Mouse (Mus musculus): Measurements from ENCODE around the gene Rnase12. TPM values are rescaled to one million over a fixed set of nuclear protein-coding genes. Genes with fewer than 3 reads are reported as not detected.
A peak's percentile ranks its signal among the peaks of the same experiment; 100 is the strongest.
"Not testable (repeated sequence)": the region's sequence is repeated elsewhere in the genome, so short reads cannot be mapped to it uniquely, and the experiment has no call there.

Gene Rnase12
- polyA plus RNA-seq (2016; fragmentation: Nextera tagmentation; extraction: Ambion mirVana), result not detected in 2 replicates

GRCm38 (mm10) chr14:51057401-51057831, at the start of gene Rnase12:
Gene Rnase12, minus strand, starts transcription at chr14:51057661.
- H3K27me3 ChIP-seq (ENCODE audit: insufficient read depth, poor library complexity, severe bottlenecking), result no peaks in the 10 kb centered on the region
- 81% methylated on average over 9 of the region's 9 CpGs for WGBS
- H3K27ac ChIP-seq, result no peak within 1 kb of the TSS
- H3K4me3 ChIP-seq, result no peak within 1 kb of the TSS
- no peak for DNase-seq (ENCODE audit: low spot score)
- H3K4me1 ChIP-seq (replicated peaks), result peaks cover 15% of the 10 kb centered on the region
- no peaks in the 10 kb centered on the region for H3K36me3 ChIP-seq
- H3K9me3 ChIP-seq, result no peaks in the 10 kb centered on the region

DNA sequence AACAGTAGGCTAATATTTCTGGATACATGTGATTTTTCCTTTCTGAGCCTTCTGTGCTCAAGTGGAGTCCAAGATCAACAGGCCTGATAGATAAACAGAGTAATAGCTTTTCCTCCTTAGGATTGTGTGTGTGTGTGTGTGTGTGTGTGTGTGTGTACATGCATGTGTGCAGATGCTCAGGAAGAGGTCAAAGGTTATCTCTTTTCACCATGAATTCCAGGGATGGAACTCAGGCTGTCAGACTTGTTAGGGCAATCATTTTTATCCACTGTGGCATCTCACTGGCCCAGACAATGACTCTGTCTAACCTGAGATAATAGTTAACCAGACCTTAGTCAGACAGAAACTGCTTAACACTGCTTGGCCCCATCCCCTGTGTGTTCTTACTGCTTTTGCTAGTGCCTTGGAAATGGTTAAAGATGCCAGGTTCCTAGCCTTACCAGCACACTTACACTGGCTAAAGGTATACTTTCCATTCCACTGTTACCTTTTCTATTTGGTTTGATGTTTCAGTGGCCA, 49.0 kb upstream of the Rnase12 start:
- no peaks in the 10 kb centered on the region for H3K27me3 ChIP-seq (ENCODE audit: insufficient read depth, poor library complexity, severe bottlenecking)
- no peak for DNase-seq (ENCODE audit: low spot score)
- H3K36me3 ChIP-seq, result no peaks in the 10 kb centered on the region
- no peaks in the 10 kb centered on the region for H3K4me1 ChIP-seq (replicated peaks)
- no peak overlapping the region for H3K27ac ChIP-seq
- no peak overlapping the region for H3K4me3 ChIP-seq
- 0 out of 2 replicates have a peak, but pooled peaks cover 5% of the 10 kb centered on the region for H3K9me3 ChIP-seq

- 86% methylated on average over 2 of the region's 2 CpGs for WGBS
- DNase-seq (ENCODE audit: low spot score), result no peak
- Histone ChIP-seq H3K4me3 (no peak overlapping the region), H3K9me3 (no peaks in the 10 kb centered on the region), H3K36me3 (no peaks in the 10 kb centered on the region), H3K27ac (no peak overlapping the region), H3K4me1 (replicated peaks) (no peaks in the 10 kb centered on the region), H3K27me3 (ENCODE audit: insufficient read depth, poor library complexity, severe bottlenecking) (no peaks in the 10 kb centered on the region)
These were observed 46.9 kb upstream of the Rnase12 start for GRCm38 (mm10) chr14:51104366-51104765.

DNA sequence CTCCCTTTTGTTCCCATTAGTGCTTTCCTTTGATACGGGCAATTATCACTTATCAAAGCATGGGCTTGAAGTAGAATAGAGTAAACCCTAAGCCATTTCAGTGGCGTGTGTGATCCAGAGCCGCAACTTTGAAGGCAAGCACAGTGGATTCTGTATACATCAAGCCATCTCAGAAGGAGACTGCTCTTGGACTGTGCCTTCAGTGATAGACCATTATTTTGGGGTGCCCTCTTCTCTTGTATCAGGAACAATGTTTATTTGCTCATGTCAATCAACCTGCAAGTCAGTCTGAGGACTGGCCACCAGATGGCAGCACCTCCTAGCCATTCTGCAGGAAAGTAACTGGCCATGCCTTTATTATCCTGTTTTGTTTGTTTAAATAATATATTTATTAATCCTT, 45.8 kb upstream of the Rnase12 start:
- Histone ChIP-seq H3K36me3 (no peaks in the 10 kb centered on the region), H3K4me1 (replicated peaks) (no peaks in the 10 kb centered on the region), H3K27me3 (ENCODE audit: insufficient read depth, poor library complexity, severe bottlenecking) (no peaks in the 10 kb centered on the region), H3K27ac (no peak overlapping the region), H3K9me3 (no peaks in the 10 kb centered on the region), H3K4me3 (no peak overlapping the region)
- 61% methylated on average over 3 of the region's 3 CpGs for WGBS
- DNase-seq (ENCODE audit: low spot score), result peak; percentile 63

DNA sequence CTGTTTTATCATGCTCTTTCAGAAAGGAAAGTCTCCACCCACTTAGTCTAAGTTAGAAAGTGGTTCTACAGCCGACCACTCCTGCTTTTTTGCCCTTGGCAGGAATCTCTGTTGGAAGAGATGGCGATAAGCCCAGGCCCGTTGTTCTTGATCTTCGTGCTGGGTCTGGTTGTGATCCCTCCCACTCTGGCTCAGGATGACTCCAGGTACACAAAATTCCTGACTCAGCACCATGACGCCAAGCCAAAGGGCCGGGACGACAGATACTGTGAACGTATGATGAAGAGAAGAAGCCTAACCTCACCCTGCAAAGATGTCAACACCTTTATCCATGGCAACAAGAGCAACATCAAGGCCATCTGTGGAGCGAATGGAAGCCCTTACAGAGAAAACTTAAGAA, 43.8 kb upstream of the Rnase12 start:
- WGBS, result 75% methylated on average over 9 of the region's 9 CpGs
- H3K9me3 ChIP-seq, result no peaks in the 10 kb centered on the region
- DNase-seq (ENCODE audit: low spot score), result no peak
- no peaks in the 10 kb centered on the region for H3K27me3 ChIP-seq (ENCODE audit: insufficient read depth, poor library complexity, severe bottlenecking)
- H3K4me1 ChIP-seq (replicated peaks), result no peaks in the 10 kb centered on the region
- H3K27ac ChIP-seq, result no peak overlapping the region
- no peak overlapping the region for H3K4me3 ChIP-seq
- H3K36me3 ChIP-seq, result no peaks in the 10 kb centered on the region

DNA sequence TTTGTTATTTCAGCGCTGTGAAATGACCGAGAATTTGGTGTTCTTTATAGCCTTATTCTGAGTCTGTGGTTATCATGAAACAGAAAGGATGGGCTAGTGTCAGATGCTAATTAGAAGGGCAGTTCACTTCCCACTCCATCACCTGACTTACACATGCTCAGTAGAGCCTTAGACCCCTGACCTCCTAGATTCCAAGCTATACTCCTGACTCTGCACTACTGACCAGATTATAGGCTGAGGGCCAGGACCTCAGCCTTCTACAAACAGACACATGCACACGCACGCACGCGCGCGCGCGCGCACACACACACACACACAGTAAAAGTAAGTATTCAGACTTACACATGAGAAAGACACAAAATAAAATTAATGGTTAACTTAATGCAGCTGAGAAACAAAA, 41.5 kb upstream of the Rnase12 start:
- H3K36me3 ChIP-seq, result no peaks in the 10 kb centered on the region
- no peak overlapping the region for H3K27ac ChIP-seq
- H3K9me3 ChIP-seq, result no peaks in the 10 kb centered on the region
- H3K27me3 ChIP-seq (ENCODE audit: insufficient read depth, poor library complexity, severe bottlenecking), result no peaks in the 10 kb centered on the region
- no peaks in the 10 kb centered on the region for H3K4me1 ChIP-seq (replicated peaks)
- DNase-seq (ENCODE audit: low spot score), result no peak
- no peak overlapping the region for H3K4me3 ChIP-seq
- 93% methylated on average over 11 of the region's 11 CpGs for WGBS

DNA sequence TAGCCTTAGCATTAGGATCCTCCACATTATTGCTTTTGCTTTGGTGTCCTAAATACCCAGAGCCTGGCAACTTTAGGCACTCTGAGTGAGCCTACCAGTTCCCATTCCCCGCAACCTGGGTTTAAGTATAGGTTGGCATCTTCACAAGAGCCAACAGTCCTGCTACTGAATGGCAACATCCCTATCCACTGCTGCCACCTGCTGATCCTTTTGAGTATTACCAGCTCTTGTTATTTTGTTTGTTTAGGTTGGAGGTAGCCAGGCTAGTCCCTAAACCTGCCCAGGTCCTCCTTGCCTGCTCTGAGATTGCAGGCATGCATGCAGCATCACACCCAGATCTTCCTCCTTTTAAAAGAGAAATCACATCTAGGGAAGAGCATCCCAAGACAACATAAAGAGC, 40.8 kb upstream of the Rnase12 start:
- WGBS, result 41% methylated on average over 1 of the region's 1 CpGs
- not testable (repeated sequence) for H3K36me3 ChIP-seq; H3K27ac ChIP-seq; H3K4me3 ChIP-seq; H3K27me3 ChIP-seq (ENCODE audit: insufficient read depth, poor library complexity, severe bottlenecking); H3K4me1 ChIP-seq (replicated peaks); H3K9me3 ChIP-seq
- DNase-seq (ENCODE audit: low spot score), result peak; percentile 31

- 78% methylated on average over 9 of the region's 9 CpGs for WGBS
- no peak overlapping the region for H3K27ac ChIP-seq
These were observed 38.5 kb upstream of the Rnase12 start for GRCm38 (mm10) chr14:51095736-51096524.

DNA sequence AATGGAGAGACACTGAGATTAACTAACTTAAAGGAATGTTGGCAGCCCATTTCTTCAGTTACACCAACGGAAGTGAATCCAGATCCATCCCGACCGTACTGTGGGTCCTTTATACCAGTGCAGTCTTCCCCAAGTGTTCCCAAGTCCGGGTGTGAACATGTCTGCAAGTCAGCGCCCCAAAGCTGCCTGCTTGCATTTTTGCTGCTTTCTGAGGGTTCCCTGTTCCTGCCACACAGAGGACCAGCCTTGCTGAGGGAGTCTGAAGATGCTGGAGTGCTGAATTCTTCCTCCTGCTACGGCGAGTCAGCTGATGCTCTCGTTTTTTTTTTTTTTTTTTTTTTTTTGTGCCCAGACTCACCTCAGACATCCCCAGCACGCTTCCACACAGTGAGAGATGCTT, 37.5 kb upstream of the Rnase12 start:
- no peak overlapping the region for H3K27ac ChIP-seq
- WGBS, result 66% methylated on average over 9 of the region's 9 CpGs
- no peaks in the 10 kb centered on the region for H3K36me3 ChIP-seq
- peaks cover 4% of the 10 kb centered on the region; the same call in 1 of the 2 replicates for H3K4me1 ChIP-seq (replicated peaks)
- H3K4me3 ChIP-seq, result no peak overlapping the region
- no peaks in the 10 kb centered on the region for H3K9me3 ChIP-seq
- H3K27me3 ChIP-seq (ENCODE audit: insufficient read depth, poor library complexity, severe bottlenecking), result peaks cover 5% of the 10 kb centered on the region; the same call in 1 of the 2 replicates
- DNase-seq (ENCODE audit: low spot score), result no peak

More at GRCm38 (mm10) chr14:51095736-51096524, 38.5 kb upstream of the Rnase12 start:
- Histone ChIP-seq H3K4me3 (no peak overlapping the region), H3K9me3 (no peaks in the 10 kb centered on the region), H3K27me3 (ENCODE audit: insufficient read depth, poor library complexity, severe bottlenecking) (peaks cover 5% of the 10 kb centered on the region; the same call in 1 of the 2 replicates), H3K4me1 (replicated peaks) (peaks cover 4% of the 10 kb centered on the region; the same call in 1 of the 2 replicates), H3K36me3 (no peaks in the 10 kb centered on the region)
- DNase-seq (ENCODE audit: low spot score), result no peak

DNA sequence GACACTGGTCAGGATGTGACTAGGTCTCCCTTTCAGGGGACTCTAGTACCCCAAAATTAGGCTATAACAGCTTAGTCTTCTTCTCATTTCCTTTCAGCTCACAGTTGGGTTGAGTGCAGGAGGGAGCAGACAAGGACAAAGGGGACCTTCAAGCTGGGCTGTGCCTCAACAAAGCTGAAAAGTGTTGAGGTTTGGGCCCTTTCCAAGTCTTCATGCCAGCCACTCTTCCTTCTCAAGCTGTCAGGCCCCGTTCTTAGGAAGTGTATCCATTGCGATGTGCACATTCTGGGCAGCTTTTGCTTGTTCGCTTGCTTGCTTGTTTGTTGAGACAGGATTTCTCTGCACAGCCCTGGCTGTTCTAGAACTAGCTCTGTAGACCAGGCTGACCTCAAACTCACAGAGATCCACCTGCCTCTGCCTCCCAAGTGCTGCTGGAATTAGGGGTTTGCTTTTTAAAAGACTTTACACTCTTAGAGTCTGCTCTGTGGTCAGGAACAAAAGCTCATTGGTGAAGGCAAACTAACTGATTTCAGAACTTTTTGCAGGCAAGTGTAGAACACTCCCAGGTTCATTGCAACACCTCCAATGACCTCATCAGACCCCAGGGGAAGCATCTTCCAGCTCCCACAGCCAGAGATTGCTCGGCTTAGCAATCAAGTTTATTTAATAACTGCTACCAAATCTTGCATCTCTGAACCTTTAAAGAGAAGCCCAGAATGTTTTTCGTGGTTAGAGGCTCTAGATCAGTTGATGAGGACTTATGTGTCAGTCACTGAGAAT, 36.8 kb upstream of the Rnase12 start:
- H3K9me3 ChIP-seq, result no peaks in the 10 kb centered on the region
- WGBS, result 87% methylated on average over 5 of the region's 5 CpGs
- peaks cover 4% of the 10 kb centered on the region; the same call in 1 of the 2 replicates for H3K4me1 ChIP-seq (replicated peaks)
- no peak overlapping the region for H3K4me3 ChIP-seq
- peaks cover 5% of the 10 kb centered on the region; the same call in 1 of the 2 replicates for H3K27me3 ChIP-seq (ENCODE audit: insufficient read depth, poor library complexity, severe bottlenecking)
- H3K27ac ChIP-seq, result no peak overlapping the region
- DNase-seq (ENCODE audit: low spot score), result no peak
- H3K36me3 ChIP-seq, result no peaks in the 10 kb centered on the region

DNA sequence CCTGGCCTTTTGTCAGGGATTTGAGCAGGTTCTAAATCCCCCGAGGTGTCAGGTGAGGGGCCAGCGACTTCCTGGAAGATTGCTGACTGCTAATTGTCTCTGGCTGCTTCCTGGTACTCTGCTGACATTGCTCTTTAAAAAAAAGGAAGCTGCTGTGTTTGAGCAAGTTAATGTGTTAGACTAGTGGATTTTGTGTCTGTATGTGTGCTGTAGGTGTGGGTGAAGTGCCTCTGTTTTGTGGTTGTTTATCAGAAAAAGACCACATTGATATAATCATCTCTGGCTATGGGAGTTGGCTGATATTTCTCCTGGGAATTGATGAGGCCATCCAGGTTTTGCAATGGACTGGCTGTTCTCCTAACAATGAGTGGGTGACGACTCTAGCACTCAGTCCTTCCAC, 36.0 kb upstream of the Rnase12 start:
- DNase-seq (ENCODE audit: low spot score), result no peak
- no peaks in the 10 kb centered on the region for H3K36me3 ChIP-seq
- no peak overlapping the region for H3K4me3 ChIP-seq
- WGBS, result 37% methylated on average over 3 of the region's 3 CpGs
- peaks cover 4% of the 10 kb centered on the region; the same call in 1 of the 2 replicates for H3K4me1 ChIP-seq (replicated peaks)
- no peak overlapping the region for H3K27ac ChIP-seq
- H3K27me3 ChIP-seq (ENCODE audit: insufficient read depth, poor library complexity, severe bottlenecking), result peaks cover 5% of the 10 kb centered on the region; the same call in 1 of the 2 replicates
- H3K9me3 ChIP-seq, result no peaks in the 10 kb centered on the region

GRCm38 (mm10) chr14:51092073-51092620, 34.7 kb upstream of the Rnase12 start:
- H3K4me1 ChIP-seq (replicated peaks), result peaks cover 4% of the 10 kb centered on the region; the same call in 1 of the 2 replicates
- 52% methylated on average over 8 of the region's 8 CpGs for WGBS
- no peaks in the 10 kb centered on the region for H3K9me3 ChIP-seq
- H3K4me3 ChIP-seq, result peak overlapping the region; percentile 16; the same call in 1 of the 2 replicates
- H3K27me3 ChIP-seq (ENCODE audit: insufficient read depth, poor library complexity, severe bottlenecking), result peaks cover 5% of the 10 kb centered on the region; the same call in 1 of the 2 replicates
- H3K36me3 ChIP-seq, result no peaks in the 10 kb centered on the region
- no peak for DNase-seq (ENCODE audit: low spot score)
- no peak overlapping the region for H3K27ac ChIP-seq

Measured in hindbrain, embryonic 10.5 days (tissue).